Mouse (Mus musculus) olfactory bulb, adult 2 months (tissue): ENCODE results near the gene Gm45753.

Experiments
- CTCF ChIP-seq: fragments of 200-500 bp; IDR thresholded peaks from 2 replicates; pipeline ENCODE4 v1.5.1; 2012; ENCODE audit warnings: low read depth, mild to moderate bottlenecking, low read length, moderate library complexity; ENCODE audit not compliant: insufficient read depth
- POLR2A ChIP-seq: fragments of 200-500 bp; IDR thresholded peaks from 2 replicates; pipeline ENCODE4 v1.6.1; 2012; ENCODE audit warnings: mild to moderate bottlenecking, low read depth, low read length, moderate library complexity; ENCODE audit not compliant: insufficient read depth

GRCm38 (mm10) chr8:45233256-45233655, 75.0 kb downstream of the Gm45753 start:
- no peak for TF ChIP-seq POLR2A
- TF ChIP-seq CTCF = no peak
